Mouse (Mus musculus) embryonic facial prominence, embryonic 14.5 days (tissue): ENCODE measurements around the gene Crb2. TPM values are rescaled to one million over a fixed set of nuclear protein-coding genes. Genes with fewer than 3 reads are reported as not detected.

Source experiments
- ATAC-seq: fragments of 200-750 bp; cut with Nextera tagmentation; 2 replicates; pipeline ENCODE4 v1.8.0; 2017; ENCODE audit warnings: low read depth, moderate number of reproducible peaks, moderate TSS enrichment
- DNase-seq: peaks from one replicate; pipeline ENCODE4 v3.0.0-alpha.2; 2015; ENCODE audit warnings: low spot score
- H3K27ac ChIP-seq: fragments of 300-500 bp; sonication (generic); replicated peaks from 2 replicates; pipeline ENCODE4 v1.5.1; 2014; ENCODE audit warnings: low read depth, mild to moderate bottlenecking, low read length, moderate library complexity
- H3K27me3 ChIP-seq: fragments of 300-500 bp; sonication (generic); replicated peaks from 2 replicates; pipeline ENCODE4 v1.6.1; 2014; ENCODE audit warnings: low read length; ENCODE audit not compliant: control insufficient read depth, insufficient read depth
- H3K36me3 ChIP-seq: fragments of 300-500 bp; sonication (generic); 2 replicates; pipeline ENCODE4 v1.6.1; 2014; ENCODE audit warnings: low read length, mixed read lengths; ENCODE audit not compliant: control insufficient read depth, insufficient read depth
- H3K4me1 ChIP-seq: fragments of 300-500 bp; sonication (generic); 2 replicates; pipeline ENCODE4 v1.6.1; 2014; ENCODE audit warnings: antibody characterized with exemption, low read length; ENCODE audit not compliant: control insufficient read depth, insufficient read depth
- H3K4me2 ChIP-seq: fragments of 300-500 bp; sonication (generic); 2 replicates; pipeline ENCODE4 v1.6.1; 2014; ENCODE audit warnings: low read depth, mild to moderate bottlenecking, low read length, moderate library complexity, mixed read lengths
- H3K4me3 ChIP-seq: fragments of 300-500 bp; sonication (generic); 2 replicates; pipeline ENCODE4 v1.5.1; 2014; ENCODE audit warnings: low read depth, mild to moderate bottlenecking, low read length
- H3K9ac ChIP-seq: fragments of 300-500 bp; sonication (generic); 2 replicates; pipeline ENCODE4 v1.6.1; 2014; ENCODE audit warnings: low read depth, mild to moderate bottlenecking, low read length, moderate library complexity, mixed read lengths
- H3K9me3 ChIP-seq: fragments of 300-500 bp; sonication (generic); 2 replicates; pipeline ENCODE4 v1.6.1; 2016; ENCODE audit warnings: low read length; ENCODE audit not compliant: control insufficient read depth
- WGBS: fragments of 180-500 bp; shearing (Covaris S2); extraction: QIAGEN DNeasy Blood & Tissue Kit; methylation state at CpG from one replicate; pipeline ENCODE4 v1.1.7; 2014; 5-methylcytosine and 5-hydroxymethylcytosine counted together
- polyA plus RNA-seq: library from polyadenylated mRNA; unstranded; fragments of >200 nt; fragmentation: Nextera tagmentation; extraction: Ambion mirVana; gene quantifications from 2 replicates; pipeline ENCODE4 v1.2.1, GENCODE M21; 2014

Gene Crb2
- polyA plus RNA-seq, 1 experiment from 2014 or later, result 0.18 TPM

GRCm38 (mm10) chr2:37771618-37772285, 4.3 kb upstream of the Crb2 start:
- under 1% methylated on average over 18 of the region's 18 CpGs for WGBS
- H3K9me3 ChIP-seq, result no peaks in the 10 kb centered on the region
- DNase-seq (peak; percentile 93), ATAC-seq (peak; percentile 60)
- H3K4me1 ChIP-seq, result peaks cover 34% of the 10 kb centered on the region
- peak overlapping the region; percentile 50 for H3K4me2 ChIP-seq
- no peak overlapping the region for H3K27ac ChIP-seq
- H3K36me3 ChIP-seq, result no peaks in the 10 kb centered on the region
- H3K27me3 ChIP-seq, result peaks cover 1% of the 10 kb centered on the region; the same call in 1 of the 2 replicates
- peak overlapping the region; percentile 35 for H3K4me3 ChIP-seq
- H3K9ac ChIP-seq, result peak overlapping the region; percentile 9

- H3K9ac ChIP-seq, result no peak overlapping the region
- no peaks in the 10 kb centered on the region for H3K9me3 ChIP-seq
- no peak overlapping the region for H3K27ac ChIP-seq
- ATAC-seq, result no peak
- peaks cover 13% of the 10 kb centered on the region for H3K27me3 ChIP-seq
- H3K4me3 ChIP-seq, result no peak overlapping the region
- WGBS, result 12% methylated on average over 5 of the region's 5 CpGs
- no peaks in the 10 kb centered on the region for H3K36me3 ChIP-seq
- DNase-seq, result no peak
- peaks cover 11% of the 10 kb centered on the region for H3K4me1 ChIP-seq
- H3K4me2 ChIP-seq, result no peak overlapping the region
Measured at GRCm38 (mm10) chr2:37774571-37774970, 1.5 kb upstream of the Crb2 start.

GRCm38 (mm10) chr2:37776611-37777411, 762 bp downstream of the Crb2 start:
- peak overlapping the region; percentile 46 for H3K4me2 ChIP-seq
- H3K9ac ChIP-seq, result 0 out of 2 replicates have a peak overlapping the region, but pooled peaks have one; percentile 28
- H3K27me3 ChIP-seq, result peaks cover 13% of the 10 kb centered on the region
- H3K4me1 ChIP-seq, result peaks cover 6% of the 10 kb centered on the region
- no peak overlapping the region for H3K27ac ChIP-seq
- ATAC-seq, result no peak
- no peak for DNase-seq
- H3K36me3 ChIP-seq, result no peaks in the 10 kb centered on the region
- H3K9me3 ChIP-seq, result no peaks in the 10 kb centered on the region
- WGBS, result 19% methylated on average over 20 of the region's 20 CpGs
- peak overlapping the region; percentile 20; the same call in 1 of the 2 replicates for H3K4me3 ChIP-seq

- Histone ChIP-seq H3K4me3 (no peak overlapping the region), H3K4me2 (no peak overlapping the region), H3K36me3 (no peaks in the 10 kb centered on the region), H3K27me3 (peaks cover 13% of the 10 kb centered on the region), H3K9me3 (no peaks in the 10 kb centered on the region), H3K9ac (no peak overlapping the region), H3K4me1 (peaks cover 9% of the 10 kb centered on the region), H3K27ac (no peak overlapping the region)
- no peak for DNase-seq
- 41% methylated on average over 10 of the region's 10 CpGs for WGBS
- peak; percentile 48; the same call in 1 of the 2 replicates for ATAC-seq
Measured at GRCm38 (mm10) chr2:37777958-37778720, 2.1 kb downstream of the Crb2 start.

- peaks cover 9% of the 10 kb centered on the region for H3K4me1 ChIP-seq
Measured at GRCm38 (mm10) chr2:37780270-37780929, 4.4 kb downstream of the Crb2 start.

GRCm38 (mm10) chr2:37781421-37781820, 5.4 kb downstream of the Crb2 start:
- H3K27me3 ChIP-seq, result peaks cover 17% of the 10 kb centered on the region
- H3K9me3 ChIP-seq, result no peaks in the 10 kb centered on the region
- H3K4me3 ChIP-seq, result no peak overlapping the region
- no peak overlapping the region for H3K27ac ChIP-seq
- WGBS, result 9% methylated on average over 3 of the region's 3 CpGs
- H3K36me3 ChIP-seq, result no peaks in the 10 kb centered on the region
- no peak overlapping the region for H3K4me2 ChIP-seq
- peaks cover 9% of the 10 kb centered on the region for H3K4me1 ChIP-seq
- ATAC-seq, result no peak
- H3K9ac ChIP-seq, result no peak overlapping the region
- no peak for DNase-seq

More at GRCm38 (mm10) chr2:37780270-37780929, 4.4 kb downstream of the Crb2 start:
- Histone ChIP-seq H3K4me3 (no peak overlapping the region), H3K9me3 (no peaks in the 10 kb centered on the region), H3K36me3 (no peaks in the 10 kb centered on the region), H3K27me3 (peaks cover 13% of the 10 kb centered on the region), H3K9ac (0 out of 2 replicates have a peak overlapping the region, but pooled peaks have one; percentile 14), H3K27ac (no peak overlapping the region), H3K4me2 (peak overlapping the region; percentile 44)
- DNase-seq, result peak; percentile 75
- ATAC-seq, result peak; percentile 62
- WGBS, result 2% methylated on average over 12 of the region's 14 CpGs

GRCm38 (mm10) chr2:37782002-37782401, 6.0 kb downstream of the Crb2 start:
- Histone ChIP-seq H3K36me3 (no peaks in the 10 kb centered on the region), H3K9ac (no peak overlapping the region), H3K27ac (no peak overlapping the region), H3K27me3 (peaks cover 19% of the 10 kb centered on the region), H3K4me1 (peaks cover 9% of the 10 kb centered on the region), H3K4me3 (no peak overlapping the region), H3K9me3 (no peaks in the 10 kb centered on the region), H3K4me2 (no peak overlapping the region)
- WGBS, result 17% methylated on average over 7 of the region's 7 CpGs
- DNase-seq, result no peak
- no peak; the same call in 1 of the 2 replicates for ATAC-seq

GRCm38 (mm10) chr2:37784473-37784872, 8.4 kb downstream of the Crb2 start:
- H3K9me3 ChIP-seq, result no peaks in the 10 kb centered on the region
- 59% methylated on average over 5 of the region's 5 CpGs for WGBS
- no peak overlapping the region for H3K27ac ChIP-seq
- no peak overlapping the region for H3K4me3 ChIP-seq
- no peak for ATAC-seq
- H3K4me1 ChIP-seq, result peaks cover 9% of the 10 kb centered on the region
- H3K27me3 ChIP-seq, result peaks cover 17% of the 10 kb centered on the region
- H3K36me3 ChIP-seq, result no peaks in the 10 kb centered on the region
- no peak for DNase-seq
- H3K4me2 ChIP-seq, result no peak overlapping the region
- H3K9ac ChIP-seq, result no peak overlapping the region
